Mouse (Mus musculus) midbrain, embryonic 13.5 days (tissue): ENCODE measurements around the gene Fbrsl1. TPM values are rescaled to one million over a fixed set of nuclear protein-coding genes. Genes with fewer than 3 reads are reported as not detected.

Experiments
- ATAC-seq: fragments of 200-750 bp; cut with Nextera tagmentation; 2 replicates; pipeline ENCODE4 v1.8.0; 2017; ENCODE audit warnings: mild to moderate bottlenecking, moderate TSS enrichment, moderate library complexity
- H3K27ac ChIP-seq: fragments of 300-500 bp; sonication (generic); 2 replicates; pipeline ENCODE4 v1.5.1; 2015; ENCODE audit warnings: inconsistent platforms, mild to moderate bottlenecking, moderate library complexity
- H3K27me3 ChIP-seq: fragments of 300-500 bp; sonication (generic); 2 replicates; pipeline ENCODE4 v1.6.1; 2015; ENCODE audit warnings: mild to moderate bottlenecking, inconsistent platforms
- H3K36me3 ChIP-seq: fragments of 300-500 bp; sonication (generic); 2 replicates; pipeline ENCODE4 v1.6.1; 2015; ENCODE audit warnings: mild to moderate bottlenecking, inconsistent platforms
- H3K4me1 ChIP-seq: fragments of 300-500 bp; sonication (generic); replicated peaks from 2 replicates; pipeline ENCODE4 v1.6.1; 2015; ENCODE audit warnings: inconsistent platforms
- H3K4me2 ChIP-seq: fragments of 300-500 bp; sonication (generic); replicated peaks from 2 replicates; pipeline ENCODE4 v1.6.1; 2015; ENCODE audit warnings: moderate library complexity, mild to moderate bottlenecking, inconsistent platforms
- H3K4me3 ChIP-seq: fragments of 300-500 bp; sonication (generic); replicated peaks from 2 replicates; pipeline ENCODE4 v1.5.1; 2015; ENCODE audit warnings: mild to moderate bottlenecking, inconsistent platforms
- H3K9ac ChIP-seq: fragments of 300-500 bp; sonication (generic); replicated peaks from 2 replicates; pipeline ENCODE4 v1.6.1; 2015; ENCODE audit warnings: mild to moderate bottlenecking, inconsistent platforms
- H3K9me3 ChIP-seq: fragments of 300-500 bp; sonication (generic); 2 replicates; pipeline ENCODE4 v1.6.1; 2016; ENCODE audit warnings: mild to moderate bottlenecking, inconsistent platforms
- WGBS: fragments of 180-500 bp; shearing (Covaris S2); methylation state at CpG from one replicate; pipeline ENCODE4 v1.1.7; 2015; 5-methylcytosine and 5-hydroxymethylcytosine counted together
- polyA plus RNA-seq: library from polyadenylated mRNA; unstranded; fragments of >200 nt; fragmentation: Nextera tagmentation; extraction: Ambion mirVana; gene quantifications from 2 replicates; pipeline ENCODE4 v1.2.1, GENCODE M21; 2015

Gene Fbrsl1
- polyA plus RNA-seq, 1 experiment from 2014 or later, result 20.6 TPM

GRCm38 (mm10) chr5:110406065-110406714, 42.1 kb downstream of the Fbrsl1 start:
- H3K4me3 ChIP-seq, result no peak overlapping the region
- H3K4me2 ChIP-seq, result no peak overlapping the region
- no peak overlapping the region for H3K9ac ChIP-seq
- peak; percentile 78 for ATAC-seq
- no peaks in the 10 kb centered on the region for H3K36me3 ChIP-seq
- peak overlapping the region; percentile 61 for H3K27ac ChIP-seq
- H3K9me3 ChIP-seq, result no peaks in the 10 kb centered on the region
- WGBS, result 44% methylated on average over 8 of the region's 8 CpGs
- peaks cover 29% of the 10 kb centered on the region for H3K4me1 ChIP-seq
- H3K27me3 ChIP-seq, result no peaks in the 10 kb centered on the region

GRCm38 (mm10) chr5:110403931-110404330, 44.4 kb downstream of the Fbrsl1 start:
- 68% methylated on average over 3 of the region's 3 CpGs for WGBS

DNA sequence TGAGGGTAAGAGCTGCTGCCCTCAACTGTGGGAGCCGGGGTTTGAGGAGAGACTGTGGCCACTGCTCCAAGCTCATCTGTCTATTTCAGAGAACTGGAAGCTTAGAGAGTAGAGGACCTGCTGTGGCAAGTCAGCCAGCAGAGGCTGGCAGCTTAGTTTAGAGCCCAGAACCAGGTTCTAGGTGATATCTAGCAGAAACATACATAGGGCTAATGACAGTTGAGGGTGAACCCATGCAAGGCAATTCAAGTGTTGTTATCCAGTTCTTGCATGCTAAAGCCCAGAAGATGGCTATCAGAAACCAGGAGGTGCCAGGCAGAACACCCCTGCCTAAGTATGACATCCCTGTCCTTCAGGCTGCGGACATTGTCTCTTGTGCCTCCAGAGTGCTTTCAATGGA, 45.7 kb downstream of the Fbrsl1 start:
- no peaks in the 10 kb centered on the region for H3K9me3 ChIP-seq
- no peak overlapping the region for H3K4me3 ChIP-seq
- H3K27me3 ChIP-seq, result no peaks in the 10 kb centered on the region
- no peak overlapping the region for H3K4me2 ChIP-seq
- no peak overlapping the region for H3K9ac ChIP-seq
- 90% methylated on average over 2 of the region's 2 CpGs for WGBS
- no peak overlapping the region for H3K27ac ChIP-seq
- ATAC-seq, result no peak
- H3K36me3 ChIP-seq, result no peaks in the 10 kb centered on the region
- peaks cover 23% of the 10 kb centered on the region for H3K4me1 ChIP-seq

More at GRCm38 (mm10) chr5:110403931-110404330, 44.4 kb downstream of the Fbrsl1 start:
- no peaks in the 10 kb centered on the region for H3K9me3 ChIP-seq
- no peak for ATAC-seq
- peaks cover 24% of the 10 kb centered on the region for H3K4me1 ChIP-seq
- no peak overlapping the region for H3K27ac ChIP-seq
- no peak overlapping the region for H3K9ac ChIP-seq
- no peaks in the 10 kb centered on the region for H3K36me3 ChIP-seq
- no peak overlapping the region for H3K4me3 ChIP-seq
- no peaks in the 10 kb centered on the region for H3K27me3 ChIP-seq
- no peak overlapping the region for H3K4me2 ChIP-seq

GRCm38 (mm10) chr5:110401101-110401500, 47.2 kb downstream of the Fbrsl1 start:
- ATAC-seq, result no peak
- no peaks in the 10 kb centered on the region for H3K27me3 ChIP-seq
- H3K9ac ChIP-seq, result no peak overlapping the region
- 0 out of 2 replicates have a peak, but pooled peaks cover 3% of the 10 kb centered on the region for H3K36me3 ChIP-seq
- WGBS, result 81% methylated on average over 8 of the region's 8 CpGs
- H3K4me2 ChIP-seq, result no peak overlapping the region
- no peak overlapping the region for H3K27ac ChIP-seq
- no peak overlapping the region for H3K4me3 ChIP-seq
- no peaks in the 10 kb centered on the region for H3K9me3 ChIP-seq
- H3K4me1 ChIP-seq, result peaks cover 8% of the 10 kb centered on the region

- no peaks in the 10 kb centered on the region for H3K27me3 ChIP-seq
- H3K9ac ChIP-seq, result no peak overlapping the region
- 0 out of 2 replicates have a peak, but pooled peaks cover 9% of the 10 kb centered on the region for H3K36me3 ChIP-seq
- ATAC-seq, result no peak
- H3K4me1 ChIP-seq, result no peaks in the 10 kb centered on the region
- no peak overlapping the region for H3K4me3 ChIP-seq
- no peak overlapping the region for H3K27ac ChIP-seq
- H3K9me3 ChIP-seq, result no peaks in the 10 kb centered on the region
- WGBS, result 88% methylated on average over 5 of the region's 5 CpGs
- no peak overlapping the region for H3K4me2 ChIP-seq
Observed at GRCm38 (mm10) chr5:110395006-110395661, 53.2 kb downstream of the Fbrsl1 start.

DNA sequence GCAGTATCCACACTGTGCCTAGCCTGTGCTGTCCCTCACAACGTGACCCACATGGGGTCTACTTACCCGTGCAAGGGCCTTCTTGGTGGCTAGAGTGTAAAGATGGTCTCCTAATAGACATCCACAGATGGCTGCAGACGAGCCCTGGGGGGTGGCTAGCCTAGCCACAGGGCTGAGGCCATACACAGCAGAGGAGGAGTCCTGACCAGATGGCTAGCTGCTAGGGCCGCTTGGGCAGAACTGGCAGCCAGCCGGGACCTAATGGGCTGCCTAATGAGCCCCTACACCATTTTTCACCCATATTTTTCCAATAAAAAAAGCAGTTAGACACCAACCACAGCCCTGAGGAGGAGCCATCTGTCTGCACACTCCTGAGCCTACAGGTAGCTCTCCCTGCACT, 55.6 kb downstream of the Fbrsl1 start:
- Histone ChIP-seq H3K4me3 (no peak overlapping the region), H3K9me3 (no peaks in the 10 kb centered on the region), H3K4me2 (no peak overlapping the region), H3K27ac (no peak overlapping the region), H3K36me3 (0 out of 2 replicates have a peak, but pooled peaks cover 9% of the 10 kb centered on the region), H3K27me3 (no peaks in the 10 kb centered on the region), H3K9ac (no peak overlapping the region), H3K4me1 (no peaks in the 10 kb centered on the region)
- ATAC-seq, result peak; percentile 55; the same call in 1 of the 2 replicates
- 69% methylated on average over 5 of the region's 5 CpGs for WGBS

- 0 out of 2 replicates have a peak, but pooled peaks cover 5% of the 10 kb centered on the region for H3K36me3 ChIP-seq
- H3K9ac ChIP-seq, result no peak overlapping the region
- H3K4me3 ChIP-seq, result no peak overlapping the region
- ATAC-seq, result no peak
- peaks cover 21% of the 10 kb centered on the region for H3K4me1 ChIP-seq
- H3K27me3 ChIP-seq, result no peaks in the 10 kb centered on the region
- WGBS, result 92% methylated on average over 4 of the region's 4 CpGs
- no peak overlapping the region for H3K4me2 ChIP-seq
- no peaks in the 10 kb centered on the region for H3K9me3 ChIP-seq
- H3K27ac ChIP-seq, result no peak overlapping the region
Observed at GRCm38 (mm10) chr5:110390631-110391030, 57.7 kb downstream of the Fbrsl1 start.

GRCm38 (mm10) chr5:110387332-110387731, 61.0 kb downstream of the Fbrsl1 start:
- Histone ChIP-seq H3K27me3 (no peaks in the 10 kb centered on the region), H3K27ac (0 out of 2 replicates have a peak overlapping the region, but pooled peaks have one; percentile 64), H3K36me3 (no peaks in the 10 kb centered on the region), H3K4me1 (peaks cover 41% of the 10 kb centered on the region), H3K9me3 (no peaks in the 10 kb centered on the region), H3K9ac (peak overlapping the region; percentile 80), H3K4me2 (peak overlapping the region; percentile 57), H3K4me3 (peak overlapping the region; percentile 70)
- no peak for ATAC-seq
- 12% methylated on average over 8 of the region's 8 CpGs for WGBS

- peaks cover 41% of the 10 kb centered on the region for H3K4me1 ChIP-seq
- peak overlapping the region; percentile 80 for H3K9ac ChIP-seq
- H3K27me3 ChIP-seq, result no peaks in the 10 kb centered on the region
- H3K9me3 ChIP-seq, result no peaks in the 10 kb centered on the region
- under 1% methylated on average over 88 of the region's 90 CpGs for WGBS
- H3K4me3 ChIP-seq, result peak overlapping the region; percentile 70
- peak; percentile 88 for ATAC-seq
- peak overlapping the region; percentile 64 for H3K27ac ChIP-seq
- H3K4me2 ChIP-seq, result peak overlapping the region; percentile 57
- no peaks in the 10 kb centered on the region for H3K36me3 ChIP-seq
Observed at GRCm38 (mm10) chr5:110386371-110387330, 61.7 kb downstream of the Fbrsl1 start.

- Histone ChIP-seq H3K9me3 (no peaks in the 10 kb centered on the region), H3K27me3 (no peaks in the 10 kb centered on the region), H3K4me1 (peaks cover 41% of the 10 kb centered on the region), H3K36me3 (peaks cover 3% of the 10 kb centered on the region; the same call in 1 of the 2 replicates), H3K9ac (peak overlapping the region; percentile 80), H3K4me2 (peak overlapping the region; percentile 57), H3K4me3 (peak overlapping the region; percentile 70), H3K27ac (no peak overlapping the region)
- no peak for ATAC-seq
- WGBS, result 67% methylated on average over 4 of the region's 4 CpGs
Observed at GRCm38 (mm10) chr5:110385263-110385662, 63.0 kb downstream of the Fbrsl1 start.

DNA sequence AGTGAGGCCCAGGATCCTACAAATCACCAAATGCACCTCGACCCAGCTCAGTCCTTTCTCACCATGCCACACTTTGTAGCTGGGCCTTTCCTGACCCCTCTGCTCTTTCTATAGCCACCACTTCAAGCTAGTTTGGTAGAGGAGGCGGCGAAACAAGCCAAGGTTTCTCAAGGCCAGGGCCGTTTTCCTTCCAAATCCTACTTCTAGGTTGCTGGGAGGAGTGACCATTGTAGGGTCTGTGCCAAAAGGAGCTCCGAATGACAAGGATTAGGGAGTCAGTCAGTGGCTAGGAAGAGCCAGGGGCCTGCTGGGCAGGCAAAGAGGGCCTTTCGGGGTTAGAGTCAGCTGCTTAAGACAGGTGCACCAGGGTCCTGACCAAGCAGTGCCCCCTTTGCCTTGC, 63.8 kb downstream of the Fbrsl1 start:
- Histone ChIP-seq H3K9me3 (no peaks in the 10 kb centered on the region), H3K9ac (0 out of 2 replicates have a peak overlapping the region, but pooled peaks have one; percentile 80), H3K27me3 (no peaks in the 10 kb centered on the region), H3K4me3 (peak overlapping the region; percentile 70), H3K36me3 (peaks cover 7% of the 10 kb centered on the region), H3K4me2 (peak overlapping the region; percentile 57), H3K27ac (no peak overlapping the region), H3K4me1 (peaks cover 41% of the 10 kb centered on the region)
- no peak for ATAC-seq
- 56% methylated on average over 6 of the region's 6 CpGs for WGBS
